ENCODE assay signal across 7 mouse cellular contexts in the genomic region with DNA sequence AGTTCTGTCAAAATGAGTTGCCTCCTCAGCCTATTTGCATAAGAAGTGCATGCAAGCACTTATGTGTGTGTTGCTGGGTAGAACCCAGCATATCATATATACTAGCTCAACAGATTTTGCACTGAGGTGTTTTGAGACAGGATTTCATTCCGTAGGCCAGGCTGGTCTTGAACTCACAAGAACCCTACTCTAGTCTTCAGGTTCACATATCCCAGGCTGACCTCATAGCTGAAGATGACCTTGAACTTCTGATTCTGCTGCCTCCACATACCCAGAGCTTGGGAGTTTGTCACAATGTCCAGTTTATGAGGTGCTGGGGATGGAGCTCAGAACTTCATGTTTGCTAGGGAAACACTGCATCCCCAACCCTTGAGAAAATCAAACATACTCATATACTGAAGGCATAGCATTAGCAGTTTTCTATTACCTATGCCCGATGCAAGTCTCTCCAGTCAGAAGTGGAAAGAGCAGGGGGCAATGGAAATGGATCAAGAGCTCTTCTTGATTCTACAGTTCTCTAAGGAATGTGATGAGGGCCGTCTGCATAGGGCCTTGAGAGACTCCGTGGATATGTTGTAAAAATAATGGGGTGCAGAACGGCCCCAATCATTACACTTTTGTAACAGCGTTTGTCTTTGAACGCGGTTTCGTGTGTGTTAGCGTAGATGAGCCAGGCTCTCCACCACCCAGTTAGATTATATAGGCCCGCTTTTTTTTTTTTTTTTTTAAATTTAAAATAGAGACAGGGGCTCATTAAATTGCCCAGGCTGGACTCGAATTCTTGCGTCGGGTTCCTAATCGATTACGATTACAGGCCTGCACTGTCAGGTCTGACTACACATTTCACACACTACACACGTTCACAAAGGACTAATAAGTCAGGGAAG. TPM values are rescaled to one million over a fixed set of nuclear protein-coding genes. Genes with fewer than 3 reads are reported as not detected.
DNase-seq lines count a peak whose midpoint lies in the region; ATAC-seq and TF ChIP-seq lines count a peak whose summit lies in the region.

No protein-coding gene starts in this region.

- no peak for DNase-seq in spleen, adult 2 months (ENCODE audit: low read depth in 1 of 2, low spot score in 2 of 2)
- DNase-seq in spleen, adult 12 weeks (ENCODE audit: low spot score), result no peak
- DNase-seq in embryonic facial prominence, embryonic 14.5 days (ENCODE audit: low spot score), result no peak
- DNase-seq in limb, embryonic 11.5 days (ENCODE audit: low spot score), result no peak
- no peak for DNase-seq in ovary, adult 18-20 months (ENCODE audit: low spot score)
- DNase-seq in natural killer cell, adult 2 months (ENCODE audit: low spot score in 2 of 2), result no peak

- TF ChIP-seq POLR2A in spleen, adult 2 months (IDR thresholded peaks at IDR 0.05; ENCODE audit: low read depth, low read length), result no peak

- TF ChIP-seq CTCF in spleen, adult 2 months (IDR thresholded peaks at IDR 0.05; ENCODE audit: extremely low read depth, insufficient read depth, insufficient read length, insufficient replicate concordance), result no peak

- peak overlapping the region; percentile 71 for H3K4me2 ChIP-seq in embryonic facial prominence, embryonic 14.5 days (ENCODE audit: low read depth, low read length)
- H3K4me2 ChIP-seq in limb, embryonic 11.5 days (ENCODE audit: low read depth, severe bottlenecking), result peak overlapping the region; percentile 53
- peak overlapping the region; percentile 75 for H3K4me2 ChIP-seq in stomach, embryonic 16.5 days (ENCODE audit: low read depth, low read length)

- H3K36me3 ChIP-seq in spleen, adult 2 months (ENCODE audit: control insufficient read depth, insufficient read depth, low read length), result peaks cover 36% of the 10 kb centered on the region
- H3K36me3 ChIP-seq in embryonic facial prominence, embryonic 14.5 days (ENCODE audit: control insufficient read depth, insufficient read depth, low read length), result peaks cover 36% of the 10 kb centered on the region
- peaks cover 20% of the 10 kb centered on the region for H3K36me3 ChIP-seq in limb, embryonic 11.5 days (ENCODE audit: control insufficient read depth, insufficient read depth, low read length)
- peaks cover 21% of the 10 kb centered on the region for H3K36me3 ChIP-seq in stomach, embryonic 16.5 days (ENCODE audit: control insufficient read depth, insufficient read depth, low read length)

- peak overlapping the region; percentile 97 for H3K9ac ChIP-seq in embryonic facial prominence, embryonic 14.5 days (ENCODE audit: low read depth, low read length)
- H3K9ac ChIP-seq in limb, embryonic 11.5 days (ENCODE audit: low read length), result peak overlapping the region; percentile 39
- H3K9ac ChIP-seq in stomach, embryonic 16.5 days (ENCODE audit: low read length), result peak overlapping the region; percentile 97

- no peaks in the 10 kb centered on the region for H3K9me3 ChIP-seq in embryonic facial prominence, embryonic 14.5 days (ENCODE audit: control insufficient read depth, low read length)
- no peaks in the 10 kb centered on the region for H3K9me3 ChIP-seq in limb, embryonic 11.5 days (ENCODE audit: control insufficient read depth, low read length)
- no peaks in the 10 kb centered on the region for H3K9me3 ChIP-seq in stomach, embryonic 16.5 days (replicated peaks; ENCODE audit: control insufficient read depth, low read length)

- peak; percentile 0 for ATAC-seq in embryonic facial prominence, embryonic 14.5 days (ENCODE audit: low read depth)
- ATAC-seq in limb, embryonic 11.5 days (ENCODE audit: insufficient number of reproducible peaks, low FRiP score, low TSS enrichment, low read depth), result no peak; the same call in 1 of the 2 replicates
- ATAC-seq in stomach, embryonic 16.5 days (ENCODE audit: insufficient read depth, low FRiP score), result no peak

- H3K27me3 ChIP-seq in spleen, adult 2 months (ENCODE audit: control insufficient read depth, insufficient read depth, low read length), result no peaks in the 10 kb centered on the region
- H3K27me3 ChIP-seq in embryonic facial prominence, embryonic 14.5 days (replicated peaks; ENCODE audit: control insufficient read depth, insufficient read depth, low read length), result no peaks in the 10 kb centered on the region
- no peaks in the 10 kb centered on the region for H3K27me3 ChIP-seq in limb, embryonic 11.5 days (ENCODE audit: control insufficient read depth, insufficient read depth, low read length)
- no peaks in the 10 kb centered on the region for H3K27me3 ChIP-seq in stomach, embryonic 16.5 days (ENCODE audit: control insufficient read depth, insufficient read depth, low read length)

- WGBS in spleen, adult 2 months, result 16% methylated on average over 17 of the region's 17 CpGs
- 14% methylated on average over 17 of the region's 17 CpGs for WGBS in embryonic facial prominence, embryonic 14.5 days
- 13% methylated on average over 17 of the region's 17 CpGs for WGBS in limb, embryonic 11.5 days
- 11% methylated on average over 17 of the region's 17 CpGs for WGBS in stomach, embryonic 16.5 days

- H3K4me1 ChIP-seq in spleen, adult 2 months (ENCODE audit: control insufficient read depth, insufficient read depth, insufficient read length), result peaks cover 4% of the 10 kb centered on the region; the same call in 1 of the 2 replicates
- peaks cover 9% of the 10 kb centered on the region for H3K4me1 ChIP-seq in embryonic facial prominence, embryonic 14.5 days (ENCODE audit: control insufficient read depth, insufficient read depth, low read length)
- H3K4me1 ChIP-seq in limb, embryonic 11.5 days (ENCODE audit: control insufficient read depth, insufficient read depth, low read length), result peaks cover 12% of the 10 kb centered on the region
- peaks cover 27% of the 10 kb centered on the region for H3K4me1 ChIP-seq in stomach, embryonic 16.5 days (ENCODE audit: control insufficient read depth, insufficient read depth, low read length)

- H3K27ac ChIP-seq in spleen, adult 2 months (ENCODE audit: insufficient read depth, low read length), result peak overlapping the region; percentile 74
- peak overlapping the region; percentile 82 for H3K27ac ChIP-seq in embryonic facial prominence, embryonic 14.5 days (replicated peaks; ENCODE audit: low read depth, low read length)
- H3K27ac ChIP-seq in limb, embryonic 11.5 days (replicated peaks; ENCODE audit: low read depth, low read length), result peak overlapping the region; percentile 85
- H3K27ac ChIP-seq in stomach, embryonic 16.5 days (ENCODE audit: low read length), result peak overlapping the region; percentile 88

- H3K4me3 ChIP-seq in spleen, adult 2 months (ENCODE audit: extremely low read depth, insufficient read depth, insufficient read length), result peak overlapping the region; percentile 77
- H3K4me3 ChIP-seq in embryonic facial prominence, embryonic 14.5 days (ENCODE audit: low read depth, low read length), result peak overlapping the region; percentile 82
- H3K4me3 ChIP-seq in limb, embryonic 11.5 days (ENCODE audit: low read depth, low read length), result peak overlapping the region; percentile 86
- peak overlapping the region; percentile 61 for H3K4me3 ChIP-seq in stomach, embryonic 16.5 days (replicated peaks; ENCODE audit: low read length)

RNA-seq across cellular contexts. Expression of gene Trpv2, which starts 27.7 kb away (rescaled TPM):
- polyA plus RNA-seq in spleen, adult 2 months (2012; rRNA removed), result 35.4 and 39.8 TPM in 2 replicates
- 5.3 and 6.4 TPM in 2 replicates for polyA plus RNA-seq in embryonic facial prominence, embryonic 14.5 days (2014; fragmentation: Nextera tagmentation; extraction: Ambion mirVana)
- 0.69 and 1.4 TPM in 2 replicates for polyA plus RNA-seq in limb, embryonic 11.5 days (2014; fragmentation: Nextera tagmentation; extraction: Ambion mirVana)
- polyA plus RNA-seq in stomach, embryonic 16.5 days (2015; fragmentation: Nextera tagmentation; extraction: Ambion mirVana), result 20.9 and 22.2 TPM in 2 replicates

RNA-seq across cellular contexts. Expression of gene Lrrc75a, which starts 46.3 kb away (rescaled TPM):
- 6.6 and 9.4 TPM in 2 replicates for polyA plus RNA-seq in spleen, adult 2 months (2012; rRNA removed)
- 16.6 and 17.2 TPM in 2 replicates for polyA plus RNA-seq in embryonic facial prominence, embryonic 14.5 days (2014; fragmentation: Nextera tagmentation; extraction: Ambion mirVana)
- polyA plus RNA-seq in limb, embryonic 11.5 days (2014; fragmentation: Nextera tagmentation; extraction: Ambion mirVana), result 20.6 TPM in 2 replicates
- polyA plus RNA-seq in stomach, embryonic 16.5 days (2015; fragmentation: Nextera tagmentation; extraction: Ambion mirVana), result 5.3 and 5.6 TPM in 2 replicates

RNA-seq across cellular contexts. Expression of gene Mmgt2, which starts 46.5 kb away (rescaled TPM):
- 22.3 and 24.6 TPM in 2 replicates for polyA plus RNA-seq in spleen, adult 2 months (2012; rRNA removed)
- 48.4 and 54.3 TPM in 2 replicates for polyA plus RNA-seq in embryonic facial prominence, embryonic 14.5 days (2014; fragmentation: Nextera tagmentation; extraction: Ambion mirVana)
- polyA plus RNA-seq in limb, embryonic 11.5 days (2014; fragmentation: Nextera tagmentation; extraction: Ambion mirVana), result 54.1 and 60.7 TPM in 2 replicates
- polyA plus RNA-seq in stomach, embryonic 16.5 days (2015; fragmentation: Nextera tagmentation; extraction: Ambion mirVana), result 39.6 and 42.1 TPM in 2 replicates

RNA-seq across cellular contexts. Expression of gene Ubb, which starts 51.0 kb away (rescaled TPM):
- polyA plus RNA-seq in spleen, adult 2 months (2012; rRNA removed), result 1,229 and 1,312 TPM in 2 replicates
- polyA plus RNA-seq in embryonic facial prominence, embryonic 14.5 days (2014; fragmentation: Nextera tagmentation; extraction: Ambion mirVana), result 3,072 and 3,339 TPM in 2 replicates
- polyA plus RNA-seq in limb, embryonic 11.5 days (2014; fragmentation: Nextera tagmentation; extraction: Ambion mirVana), result 3,696 and 3,837 TPM in 2 replicates
- 2,665 and 2,674 TPM in 2 replicates for polyA plus RNA-seq in stomach, embryonic 16.5 days (2015; fragmentation: Nextera tagmentation; extraction: Ambion mirVana)

Comparison
In these comparisons a context has a peak if more than half of its experiments do, and no peak if none do; other contexts are left out.
1. H3K9ac ChIP-seq: peak in every context shown above with its lines; median percentile 97 in embryonic facial prominence, embryonic 14.5 days; 97 in stomach, embryonic 16.5 days; 39 in limb, embryonic 11.5 days.